Mouse (Mus musculus): ENCODE results near the gene Atp8a1.

GRCm38 (mm10) chr5:67852860-67853259 lies 5.6 kb upstream of the Atp8a1 start:
- no peak for TF ChIP-seq GATA1 (IDR thresholded peaks at IDR 0.05; ENCODE audit: borderline replicate concordance, low read length)
- TF ChIP-seq FLI1 (IDR thresholded peaks at IDR 0.05; ENCODE audit: low read length), result no peak

Measured in megakaryocyte, embryonic 14.5 days (primary cell).